Mouse (Mus musculus) B cell, adult 62 days (primary cell): ENCODE data around the gene Inpp5e. TPM values are rescaled to one million over a fixed set of nuclear protein-coding genes. Genes with fewer than 3 reads are reported as not detected.

Experiments
- total RNA-seq: library from RNA; stranded (reverse); gene quantifications from 4 replicates; pipeline ENCODE4 v1.2.4, GENCODE M21; 2023

Inpp5e gene
- 28.5 to 37.9 TPM (median 33.8 TPM) in 4 replicates for total RNA-seq

DNA sequence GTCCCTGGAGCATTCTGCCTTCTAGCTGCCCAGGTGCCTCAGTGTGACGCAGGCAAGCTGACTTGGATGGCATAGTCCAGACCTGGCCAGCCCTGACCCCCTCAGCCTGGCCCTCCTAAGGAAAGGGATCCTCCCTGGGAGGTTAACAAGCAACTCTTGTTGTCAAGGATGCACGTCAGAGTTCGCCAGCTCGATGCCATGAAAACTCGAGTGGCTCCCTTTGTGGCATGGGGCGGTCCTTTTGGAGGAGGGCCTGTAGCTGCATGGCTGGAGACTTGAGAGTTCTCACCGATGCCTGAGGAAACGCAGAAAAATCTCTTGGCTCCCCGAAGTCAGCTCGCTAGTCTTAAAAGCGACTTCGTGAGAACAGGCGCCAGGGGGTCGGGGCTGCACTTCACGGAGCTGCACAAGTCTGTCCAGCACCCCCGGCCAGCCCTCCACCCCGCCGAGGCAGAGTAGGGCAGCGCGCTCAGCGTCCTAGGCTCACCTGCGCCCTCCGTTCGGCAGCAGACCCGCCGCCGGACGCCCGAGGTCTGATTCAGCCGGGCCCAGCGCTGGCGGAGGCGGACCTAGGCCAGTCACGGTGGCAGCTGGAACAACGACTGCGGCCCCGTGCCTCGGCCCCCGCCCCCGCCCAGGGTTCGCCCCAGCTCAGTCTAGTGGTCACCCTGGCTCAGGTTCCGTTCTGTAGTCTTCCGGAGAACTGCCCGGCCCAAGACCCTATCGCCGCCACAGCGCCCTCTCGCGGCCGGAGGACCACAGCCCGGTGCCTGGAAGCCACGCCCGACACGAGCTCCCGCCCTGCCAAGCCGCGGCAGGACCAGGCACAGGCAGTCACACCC lies at the start of gene Inpp5e:
Gene Inpp5e, minus strand, starts transcription at position 689 of the 842 bp plus-strand sequence.

DNA sequence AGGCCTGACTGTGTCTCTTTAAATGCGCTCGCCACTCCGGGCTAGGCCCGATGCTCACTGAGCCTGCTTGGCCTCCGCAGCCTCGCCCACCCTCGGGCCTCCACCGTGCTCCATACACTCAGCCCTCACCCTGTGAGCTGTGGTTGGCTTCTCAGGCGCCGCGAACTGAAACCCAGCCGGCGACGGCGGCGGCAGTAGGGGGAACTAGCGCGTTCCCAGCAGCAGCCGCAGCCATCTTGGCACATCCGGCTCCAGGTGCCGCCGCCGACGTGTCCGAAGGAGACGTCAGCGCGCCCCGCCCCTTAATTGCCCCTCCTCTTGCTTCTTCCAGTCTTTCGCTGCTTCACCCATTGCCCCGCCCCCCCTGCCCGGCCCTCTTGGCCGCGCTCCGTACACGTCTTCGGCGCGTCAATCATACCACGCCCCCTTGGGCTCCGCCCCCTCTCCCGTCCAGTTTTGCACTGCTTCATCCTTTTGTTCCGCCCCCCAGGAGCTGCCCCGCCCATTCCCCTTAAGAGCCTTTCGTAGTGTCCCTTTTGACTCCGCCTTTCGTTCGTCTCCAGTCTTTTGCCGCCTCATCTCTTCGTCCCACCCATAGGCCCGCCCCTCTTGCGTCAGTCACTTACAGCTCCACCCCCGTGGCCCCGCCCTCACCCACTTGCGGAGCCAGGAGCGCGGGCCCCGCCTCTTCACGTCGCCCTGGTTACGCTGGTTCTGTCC lies 36.1 kb upstream of the Inpp5e start, which contains the start of gene Sec16a:
Gene Sec16a, minus strand, starts transcription at position 271 of the 720 bp plus-strand sequence.

GRCm38 (mm10) chr2:26389154-26389690 lies 19.8 kb downstream of the Inpp5e start, which contains the start of the genes Entr1 and Pmpca:
Entr1 (minus strand) TSS chr2:26389316.
Pmpca (plus strand) TSS chr2:26389339.

DNA sequence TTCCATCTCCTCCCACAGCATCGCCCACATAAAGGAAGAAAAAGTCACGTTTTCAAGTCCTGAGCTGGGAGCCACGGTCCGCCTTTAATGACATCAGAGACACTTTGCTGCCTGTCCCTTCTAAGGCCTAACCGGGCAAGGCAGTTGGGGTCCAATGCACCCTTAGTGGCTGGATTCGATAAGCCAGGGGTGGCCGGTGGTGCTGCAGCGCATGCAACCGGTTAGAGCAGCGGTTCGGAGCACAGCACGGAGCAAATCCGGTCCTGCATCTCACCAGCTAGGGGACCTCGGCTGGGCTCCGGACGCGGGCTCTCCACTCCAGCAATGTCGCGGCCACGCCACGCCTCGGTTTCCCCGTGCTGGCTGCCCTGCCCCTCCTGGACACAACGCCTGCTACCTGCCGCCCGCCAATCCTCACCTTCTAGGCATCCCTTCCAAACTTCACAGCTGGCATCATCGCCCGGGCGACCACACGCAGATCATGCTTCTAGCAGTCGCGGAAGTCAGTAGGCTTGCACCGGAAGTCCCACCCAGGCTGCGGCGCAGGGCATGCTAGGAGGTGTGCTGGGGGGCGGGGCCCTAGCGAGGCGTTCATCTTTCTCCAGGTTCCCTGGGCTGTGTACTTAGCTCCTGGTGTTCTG lies 28.8 kb downstream of the Inpp5e start, which contains the start of gene Snapc4:
Gene Snapc4, minus strand, starts transcription at position 523 of the 641 bp plus-strand sequence.

GRCm38 (mm10) chr2:26360772-26361171 lies 48.2 kb downstream of the Inpp5e start, which contains the start of gene Card9:
Card9 (minus strand) TSS chr2:26360918.

DNA sequence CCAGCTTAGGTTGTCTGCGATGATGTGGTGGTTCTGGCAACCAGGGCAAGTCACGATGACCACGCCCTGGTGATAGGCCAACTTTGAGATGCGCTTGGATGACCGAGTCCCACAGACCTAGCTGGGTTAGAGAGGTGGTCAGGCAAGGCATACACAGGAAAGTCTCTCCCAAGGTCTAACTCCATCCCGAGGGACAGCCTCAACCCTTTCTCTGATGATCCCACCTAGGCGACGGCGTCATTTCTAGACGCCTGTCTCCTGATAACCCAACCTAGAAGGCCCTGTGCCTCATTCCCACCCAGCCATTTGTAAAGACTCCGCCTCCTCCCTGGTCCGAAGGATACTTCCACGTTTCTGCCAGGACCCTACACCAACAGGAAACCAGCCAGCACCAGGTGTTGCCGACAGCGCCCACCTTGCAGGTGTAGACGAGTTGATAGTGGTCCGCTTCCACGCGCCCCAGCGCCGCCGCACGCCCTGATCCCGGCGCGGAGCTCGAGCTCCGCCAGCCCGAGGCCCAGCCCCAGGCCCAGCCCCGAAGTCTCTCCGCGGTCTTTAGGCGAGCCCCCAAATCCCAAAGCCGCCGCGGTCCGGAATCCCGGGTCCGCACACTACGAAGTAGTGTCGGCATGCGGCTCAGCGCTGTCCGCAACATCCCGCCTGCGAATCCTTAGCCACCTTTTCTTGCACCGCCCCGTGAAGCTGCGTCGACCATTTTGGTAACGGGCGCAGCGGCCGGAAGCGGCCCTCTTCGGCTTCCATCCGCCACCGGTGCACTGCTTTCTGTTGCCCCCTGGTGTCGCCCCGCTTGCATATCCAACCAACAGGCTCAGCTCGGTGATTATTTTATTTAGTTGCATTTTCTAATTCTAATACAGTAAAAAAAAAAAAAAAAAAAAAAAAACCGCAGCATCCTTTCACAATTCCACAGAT lies 57.4 kb downstream of the Inpp5e start, which contains the start of gene Dnlz:
Gene Dnlz, minus strand, starts transcription at position 753 of the 933 bp plus-strand sequence.

Other genes starting within 250 kb of the Inpp5e start
- gene Lhx3, start 200.9 kb downstream of the Inpp5e start, total RNA-seq, result not detected in 4 replicates
- 7.5 to 8.7 TPM (median 8.3 TPM) in 4 replicates for gene Qsox2, start 171.7 kb downstream of the Inpp5e start, total RNA-seq
- not detected in 4 replicates for gene Ccdc187, start 114.6 kb downstream of the Inpp5e start, total RNA-seq
- gene Gpsm1, start 93.7 kb downstream of the Inpp5e start, total RNA-seq, result 25.3 to 37.7 TPM (median 35.4 TPM) in 4 replicates
- gene Dnlz, start 57.1 kb downstream of the Inpp5e start, total RNA-seq, result 7.3 to 10.1 TPM (median 8.8 TPM) in 4 replicates
- 0.85 TPM in 1 of 4 replicates, not detected in the others for gene Card9, start 48.3 kb downstream of the Inpp5e start, total RNA-seq
- 104 to 118 TPM (median 114 TPM) in 4 replicates for gene Snapc4, start 28.6 kb downstream of the Inpp5e start, total RNA-seq
- gene Entr1, start 19.9 kb downstream of the Inpp5e start, total RNA-seq, result 115 to 127 TPM (median 119 TPM) in 4 replicates
- 81.4 to 89.8 TPM (median 85.5 TPM) in 4 replicates for gene Pmpca, start 19.9 kb downstream of the Inpp5e start, total RNA-seq
- 84.8 to 109 TPM (median 93.3 TPM) in 4 replicates for gene Sec16a, start 36.0 kb upstream of the Inpp5e start, total RNA-seq
- 24.4 to 28.2 TPM (median 25.5 TPM) in 4 replicates for gene Notch1, start 107.5 kb upstream of the Inpp5e start, total RNA-seq
- gene Egfl7, start 170.8 kb upstream of the Inpp5e start, total RNA-seq, result 1.4 to 2.6 TPM (median 2.5 TPM) in 3 of 4 replicates, not detected in the other
- gene Gm20532, start 177.4 kb upstream of the Inpp5e start, total RNA-seq, result not detected in 4 replicates
- 20.3 to 25.0 TPM (median 20.7 TPM) in 4 replicates for gene Agpat2, start 195.2 kb upstream of the Inpp5e start, total RNA-seq
- 3.5 to 5.5 TPM (median 4.9 TPM) in 4 replicates for gene Fam69b, start 219.3 kb upstream of the Inpp5e start, total RNA-seq